Mouse (Mus musculus) frontal cortex, postnatal 10 days (tissue): ENCODE results near the gene Olfr291.

Experiments
- DNase-seq, 2 experiments: peaks; one replicate each; pipeline ENCODE4 v3.0.0; 2022; ENCODE audit warnings: low spot score in 2 of 2, mixed read lengths in 1 of 2

The Olfr291 gene

DNA sequence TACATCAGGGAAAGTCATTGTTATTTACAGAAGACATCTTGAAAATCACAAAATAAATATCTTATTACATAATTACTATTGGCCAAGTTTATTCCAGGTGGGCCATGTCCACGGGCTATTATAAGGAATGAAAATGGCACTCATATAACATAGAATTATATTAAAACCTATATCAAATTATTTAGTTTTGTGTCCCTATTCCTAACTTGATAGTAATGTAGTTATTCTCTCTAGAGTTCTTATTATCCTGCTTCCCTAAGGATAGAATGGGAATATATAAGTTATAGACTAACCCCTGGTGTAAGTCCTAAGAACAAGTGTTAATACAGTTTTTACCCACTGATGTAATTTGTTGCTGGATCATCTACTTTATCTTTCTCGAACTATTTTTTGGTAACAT, at the start of gene Olfr291:
Gene Olfr291, plus strand, starts transcription at position 301 of the 400 bp plus-strand sequence.
- no peak for DNase-seq

GRCm38 (mm10) chr7:84805224-84805623, 48.1 kb upstream of the Olfr291 start:
- no peak for DNase-seq

GRCm38 (mm10) chr7:84806159-84806558, 47.2 kb upstream of the Olfr291 start:
- DNase-seq: no peak

GRCm38 (mm10) chr7:84884530-84884929, 31.2 kb downstream of the Olfr291 start:
- DNase-seq: no peak
